Mouse (Mus musculus): ENCODE measurements at regions not wholly inside any gene's neighbourhood (a gene's known extent, or its start where the extent isn't known, plus 50 kb on each side); places are given as distances from the start of the nearest gene placed in this dataset.

DNA sequence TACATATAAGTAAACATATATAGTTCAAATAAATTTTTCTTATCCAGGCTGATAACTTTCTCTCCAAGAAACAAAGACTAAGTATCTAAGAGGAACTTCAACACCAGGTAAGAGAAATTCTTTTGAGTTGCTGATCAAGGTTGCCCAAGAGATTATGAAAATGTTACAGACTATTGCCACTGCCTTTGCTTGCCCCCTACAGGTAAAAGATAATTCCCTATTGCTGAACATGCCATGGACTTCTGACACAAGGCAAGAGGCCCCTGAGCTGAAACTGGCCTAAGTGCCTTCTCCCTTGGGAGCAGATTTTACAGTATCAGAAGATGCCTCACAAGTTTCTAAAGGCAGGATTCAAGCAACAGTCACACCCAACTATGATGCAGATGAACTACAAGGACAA lies 2914.2 kb upstream of the Gm6569 start:
- TF ChIP-seq CTCF (IDR thresholded peaks at IDR 0.05) (no peak), EP300 (IDR thresholded peaks at IDR 0.05) (no peak)

All from lung, postnatal 0 days (tissue).